Mouse (Mus musculus): ENCODE measurements at regions not wholly inside any gene's neighbourhood (a gene's known extent, or its start where the extent isn't known, plus 50 kb on each side); places are given as distances from the start of the nearest gene placed in this dataset.

- Histone ChIP-seq H3K9ac (ENCODE audit: low read depth, low read length) (no peak overlapping the region), H3K4me1 (replicated peaks; ENCODE audit: insufficient read depth, low read length) (no peaks in the 10 kb centered on the region), H3K27me3 (ENCODE audit: insufficient read depth, low read length) (no peaks in the 10 kb centered on the region), H3K36me3 (ENCODE audit: insufficient read depth, low read length) (no peaks in the 10 kb centered on the region), H3K27ac (no peak overlapping the region), H3K4me3 (replicated peaks; ENCODE audit: low read depth, low read length) (no peak overlapping the region), H3K9me3 (replicated peaks; ENCODE audit: low read length) (no peaks in the 10 kb centered on the region), H3K4me2 (ENCODE audit: low read length) (no peak overlapping the region)
- no peak for ATAC-seq (replicated peaks; ENCODE audit: low FRiP score, low read depth)
- peak; percentile 66 for DNase-seq (ENCODE audit: low spot score)
- TF ChIP-seq CTCF (IDR thresholded peaks at IDR 0.05; ENCODE audit: low read depth), result no peak
- 49% methylated on average over 2 of the region's 2 CpGs for WGBS
Measured at GRCm38 (mm10) chr16:7606602-7607001, 818.3 kb downstream of the Tmem114 start.

GRCm38 (mm10) chr16:7602428-7602827 lies 822.5 kb downstream of the Tmem114 start:
- H3K9me3 ChIP-seq (replicated peaks; ENCODE audit: low read length), result no peaks in the 10 kb centered on the region
- DNase-seq (ENCODE audit: low spot score), result peak; percentile 53
- no peak overlapping the region for H3K4me2 ChIP-seq (ENCODE audit: low read length)
- TF ChIP-seq CTCF (IDR thresholded peaks at IDR 0.05; ENCODE audit: low read depth), result no peak
- ATAC-seq (replicated peaks; ENCODE audit: low FRiP score, low read depth), result no peak
- no peaks in the 10 kb centered on the region for H3K27me3 ChIP-seq (ENCODE audit: insufficient read depth, low read length)
- no peak overlapping the region for H3K27ac ChIP-seq
- no peaks in the 10 kb centered on the region for H3K36me3 ChIP-seq (ENCODE audit: insufficient read depth, low read length)
- WGBS, result 20% methylated on average over 1 of the region's 1 CpGs
- no peak overlapping the region for H3K4me3 ChIP-seq (replicated peaks; ENCODE audit: low read depth, low read length)
- no peak overlapping the region for H3K9ac ChIP-seq (ENCODE audit: low read depth, low read length)
- H3K4me1 ChIP-seq (replicated peaks; ENCODE audit: insufficient read depth, low read length), result no peaks in the 10 kb centered on the region

DNA sequence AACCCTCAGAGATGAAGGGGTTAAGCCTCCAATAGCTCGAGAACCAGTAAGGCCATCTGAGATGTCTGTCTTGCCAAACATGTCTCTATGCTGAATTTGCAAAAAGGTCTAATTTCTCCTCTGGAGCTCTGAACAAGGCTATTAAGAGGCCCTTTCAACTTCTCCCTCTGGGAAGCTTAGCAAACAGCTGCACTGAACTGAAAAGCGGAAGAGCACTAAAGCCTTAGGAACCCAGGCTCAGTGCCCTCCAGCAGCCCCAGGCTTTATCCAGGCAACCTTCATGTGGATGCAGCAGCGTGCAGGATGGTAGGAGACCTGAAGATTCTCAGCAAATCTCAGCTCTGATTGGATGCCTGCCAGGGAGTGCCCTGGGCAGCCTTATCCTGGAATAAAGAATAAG lies 850.1 kb downstream of the Tmem114 start:
- Histone ChIP-seq H3K36me3 (ENCODE audit: insufficient read depth, low read length) (no peaks in the 10 kb centered on the region), H3K4me3 (replicated peaks; ENCODE audit: low read depth, low read length) (no peak overlapping the region), H3K4me2 (ENCODE audit: low read length) (no peak overlapping the region), H3K9me3 (replicated peaks; ENCODE audit: low read length) (no peaks in the 10 kb centered on the region), H3K9ac (ENCODE audit: low read depth, low read length) (no peak overlapping the region), H3K4me1 (replicated peaks; ENCODE audit: insufficient read depth, low read length) (no peaks in the 10 kb centered on the region), H3K27ac (no peak overlapping the region), H3K27me3 (ENCODE audit: insufficient read depth, low read length) (no peaks in the 10 kb centered on the region)
- DNase-seq (ENCODE audit: low spot score) (no peak), ATAC-seq (replicated peaks; ENCODE audit: low FRiP score, low read depth) (no peak)
- TF ChIP-seq CTCF (IDR thresholded peaks at IDR 0.05; ENCODE audit: low read depth), result no peak
- WGBS, result 61% methylated on average over 3 of the region's 3 CpGs

DNA sequence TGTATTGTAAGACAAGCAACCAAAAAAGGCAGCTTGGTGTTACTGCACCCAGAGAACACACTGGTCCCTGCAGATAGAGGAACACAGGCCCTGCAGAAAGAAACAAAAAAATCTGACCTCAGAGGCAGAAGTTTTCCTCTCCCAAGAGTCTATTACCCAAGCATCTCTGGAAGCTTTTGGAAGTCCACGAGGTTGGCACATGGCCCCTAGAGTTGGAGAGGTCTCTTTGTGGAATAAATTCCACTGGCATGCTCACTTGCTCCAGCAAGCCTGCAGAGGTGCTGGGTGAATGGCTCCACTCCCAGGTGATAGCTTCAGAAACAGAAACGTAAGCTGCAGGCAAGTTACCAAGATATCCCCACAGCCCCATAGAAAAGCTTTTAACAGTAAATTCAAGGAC lies 864.1 kb downstream of the Tmem114 start:
- no peak overlapping the region for H3K4me3 ChIP-seq (replicated peaks; ENCODE audit: low read depth, low read length)
- DNase-seq (ENCODE audit: low spot score), result no peak

GRCm38 (mm10) chr16:7559177-7559576 lies 865.8 kb downstream of the Tmem114 start:
- no peak overlapping the region for H3K4me3 ChIP-seq (replicated peaks; ENCODE audit: low read depth, low read length)
- H3K27me3 ChIP-seq (ENCODE audit: insufficient read depth, low read length), result no peaks in the 10 kb centered on the region
- DNase-seq (ENCODE audit: low spot score) (no peak), ATAC-seq (replicated peaks; ENCODE audit: low FRiP score, low read depth) (no peak)
- 80% methylated on average over 1 of the region's 1 CpGs for WGBS
- H3K4me2 ChIP-seq (ENCODE audit: low read length), result no peak overlapping the region
- no peak overlapping the region for H3K9ac ChIP-seq (ENCODE audit: low read depth, low read length)
- no peak overlapping the region for H3K27ac ChIP-seq
- H3K4me1 ChIP-seq (replicated peaks; ENCODE audit: insufficient read depth, low read length), result no peaks in the 10 kb centered on the region
- H3K36me3 ChIP-seq (ENCODE audit: insufficient read depth, low read length), result no peaks in the 10 kb centered on the region
- no peaks in the 10 kb centered on the region for H3K9me3 ChIP-seq (replicated peaks; ENCODE audit: low read length)
- no peak for TF ChIP-seq CTCF (IDR thresholded peaks at IDR 0.05; ENCODE audit: low read depth)

More for the DNA sequence above, 864.1 kb downstream of the Tmem114 start:
- H3K4me2 ChIP-seq (ENCODE audit: low read length), result no peak overlapping the region
- no peaks in the 10 kb centered on the region for H3K4me1 ChIP-seq (replicated peaks; ENCODE audit: insufficient read depth, low read length)
- H3K27me3 ChIP-seq (ENCODE audit: insufficient read depth, low read length), result no peaks in the 10 kb centered on the region
- H3K9me3 ChIP-seq (replicated peaks; ENCODE audit: low read length), result no peaks in the 10 kb centered on the region
- 71% methylated on average over 2 of the region's 2 CpGs for WGBS
- no peak overlapping the region for H3K27ac ChIP-seq
- no peaks in the 10 kb centered on the region for H3K36me3 ChIP-seq (ENCODE audit: insufficient read depth, low read length)
- ATAC-seq (replicated peaks; ENCODE audit: low FRiP score, low read depth), result no peak
- TF ChIP-seq CTCF (IDR thresholded peaks at IDR 0.05; ENCODE audit: low read depth), result no peak
- H3K9ac ChIP-seq (ENCODE audit: low read depth, low read length), result no peak overlapping the region

- Histone ChIP-seq H3K4me1 (replicated peaks; ENCODE audit: insufficient read depth, low read length) (no peaks in the 10 kb centered on the region), H3K4me3 (replicated peaks; ENCODE audit: low read depth, low read length) (no peak overlapping the region), H3K36me3 (ENCODE audit: insufficient read depth, low read length) (no peaks in the 10 kb centered on the region), H3K4me2 (ENCODE audit: low read length) (no peak overlapping the region), H3K9me3 (replicated peaks; ENCODE audit: low read length) (no peaks in the 10 kb centered on the region), H3K27me3 (ENCODE audit: insufficient read depth, low read length) (no peaks in the 10 kb centered on the region), H3K27ac (no peak overlapping the region), H3K9ac (ENCODE audit: low read depth, low read length) (no peak overlapping the region)
- ATAC-seq (replicated peaks; ENCODE audit: low FRiP score, low read depth), result no peak
- WGBS, result 67% methylated on average over 1 of the region's 1 CpGs
- TF ChIP-seq CTCF (IDR thresholded peaks at IDR 0.05; ENCODE audit: low read depth), result no peak
- DNase-seq (ENCODE audit: low spot score), result no peak
Measured at GRCm38 (mm10) chr16:7558637-7559036, 866.3 kb downstream of the Tmem114 start.

GRCm38 (mm10) chr16:7555911-7556310 lies 869.0 kb downstream of the Tmem114 start:
- Histone ChIP-seq H3K36me3 (ENCODE audit: insufficient read depth, low read length) (no peaks in the 10 kb centered on the region), H3K4me3 (replicated peaks; ENCODE audit: low read depth, low read length) (no peak overlapping the region), H3K27ac (no peak overlapping the region), H3K9ac (ENCODE audit: low read depth, low read length) (no peak overlapping the region), H3K4me2 (ENCODE audit: low read length) (no peak overlapping the region), H3K27me3 (ENCODE audit: insufficient read depth, low read length) (no peaks in the 10 kb centered on the region), H3K9me3 (replicated peaks; ENCODE audit: low read length) (no peaks in the 10 kb centered on the region), H3K4me1 (replicated peaks; ENCODE audit: insufficient read depth, low read length) (no peaks in the 10 kb centered on the region)
- ATAC-seq (replicated peaks; ENCODE audit: low FRiP score, low read depth) (no peak), DNase-seq (ENCODE audit: low spot score) (no peak)
- no peak for TF ChIP-seq CTCF (IDR thresholded peaks at IDR 0.05; ENCODE audit: low read depth)
- WGBS, result 91% methylated on average over 9 of the region's 9 CpGs
